Mouse (Mus musculus) heart, embryonic 12.5 days (tissue): ENCODE measurements around the gene Kctd18. TPM values are rescaled to one million over a fixed set of nuclear protein-coding genes. Genes with fewer than 3 reads are reported as not detected.
A peak's percentile ranks its signal among the peaks of the same experiment; 100 is the strongest.

ENCODE experiments used
- ATAC-seq: fragments of 200-750 bp; cut with Nextera tagmentation; 2 replicates; pipeline ENCODE4 v1.8.0; 2017; ENCODE audit warnings: moderate TSS enrichment, moderate library complexity; ENCODE audit not compliant: insufficient number of reproducible peaks, low FRiP score
- H3K27ac ChIP-seq: fragments of 300-500 bp; sonication (generic); 2 replicates; pipeline ENCODE4 v1.5.1; 2016; ENCODE audit warnings: mild to moderate bottlenecking, moderate library complexity; ENCODE audit not compliant: poor library complexity, severe bottlenecking
- H3K27me3 ChIP-seq: fragments of 300-500 bp; sonication (generic); replicated peaks from 2 replicates; pipeline ENCODE4 v1.6.1; 2016; ENCODE audit warnings: mild to moderate bottlenecking, moderate library complexity
- H3K36me3 ChIP-seq: fragments of 300-500 bp; sonication (generic); 2 replicates; pipeline ENCODE4 v1.6.1; 2016; ENCODE audit warnings: mild to moderate bottlenecking, moderate library complexity
- H3K4me1 ChIP-seq: fragments of 300-500 bp; sonication (generic); replicated peaks from 2 replicates; pipeline ENCODE4 v1.6.1; 2016; ENCODE audit warnings: mild to moderate bottlenecking
- H3K4me2 ChIP-seq: fragments of 300-500 bp; sonication (generic); 2 replicates; pipeline ENCODE4 v1.6.1; 2016; ENCODE audit warnings: mild to moderate bottlenecking, moderate library complexity
- H3K4me3 ChIP-seq: fragments of 300-500 bp; sonication (generic); 2 replicates; pipeline ENCODE4 v1.5.1; 2016; ENCODE audit warnings: mild to moderate bottlenecking
- H3K9ac ChIP-seq: fragments of 300-500 bp; sonication (generic); 2 replicates; pipeline ENCODE4 v1.6.1; 2016; ENCODE audit warnings: mild to moderate bottlenecking, moderate library complexity
- H3K9me3 ChIP-seq: fragments of 300-500 bp; sonication (generic); replicated peaks from 2 replicates; pipeline ENCODE4 v1.6.1; 2016; ENCODE audit warnings: mild to moderate bottlenecking, moderate library complexity
- whole genome bisulfite sequencing: fragments of 180-500 bp; shearing (Covaris S2); methylation state at CpG from one replicate; pipeline ENCODE4 v1.1.7; 2016; 5-methylcytosine and 5-hydroxymethylcytosine counted together
- polyA plus RNA-seq: library from polyadenylated mRNA; unstranded; fragments of >200 nt; fragmentation: Nextera tagmentation; extraction: Ambion mirVana; gene quantifications from 2 replicates; pipeline ENCODE4 v1.2.1, GENCODE M21; 2016

Gene Kctd18
- polyA plus RNA-seq, result 11.2 and 11.3 TPM in 2 replicates

DNA sequence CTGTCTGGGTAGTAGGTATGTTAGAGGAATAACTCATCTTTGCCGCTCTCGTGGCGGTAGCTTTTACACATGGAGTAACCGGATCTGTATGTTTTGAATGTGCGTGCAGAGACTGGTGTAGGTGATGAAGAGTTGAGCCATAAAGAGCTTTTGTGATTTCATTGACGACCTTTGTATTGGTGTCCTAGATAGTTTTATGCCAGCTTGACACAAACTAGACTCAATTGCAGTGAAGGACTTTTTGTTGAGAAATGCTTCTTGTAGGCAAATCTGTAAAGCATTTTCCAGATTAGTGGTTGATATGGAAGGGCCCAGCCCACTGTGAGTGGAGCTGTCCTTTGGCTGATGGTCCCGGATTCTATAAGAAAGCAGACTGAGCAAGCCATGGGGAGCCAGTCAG is at the start of gene Kctd18:
Kctd18 (minus strand) TSS at position 101 of the 400 bp plus-strand sequence.
- Histone ChIP-seq H3K4me1 (no peaks in the 10 kb centered on the region), H3K4me2 (no peak within 1 kb of the TSS), H3K36me3 (peaks cover 60% of the 10 kb centered on the region), H3K27me3 (no peaks in the 10 kb centered on the region), H3K9me3 (no peaks in the 10 kb centered on the region), H3K4me3 (no peak within 1 kb of the TSS), H3K9ac (no peak within 1 kb of the TSS), H3K27ac (no peak within 1 kb of the TSS)
- 95% methylated on average over 7 of the region's 7 CpGs for WGBS
- ATAC-seq, result no peak

DNA sequence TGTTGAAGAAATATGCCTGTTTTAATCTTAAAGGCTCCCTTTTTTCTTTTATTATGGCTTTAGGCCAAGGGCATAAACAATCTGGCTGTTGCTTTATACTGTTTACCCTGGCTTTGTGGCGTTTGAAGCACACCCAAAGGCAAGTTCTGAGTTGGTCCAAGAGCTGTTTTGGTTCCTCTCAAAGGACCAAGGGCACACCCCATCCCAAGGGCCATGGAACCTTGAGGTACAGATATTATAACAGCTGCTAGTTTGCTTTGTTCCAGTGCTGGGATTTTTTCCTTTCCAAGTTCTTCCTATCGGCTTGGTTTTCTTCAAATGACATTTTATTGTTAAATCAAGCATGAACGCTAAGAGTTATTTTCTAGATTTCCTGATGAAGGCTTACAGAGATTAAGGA is 46.9 kb upstream of the Kctd18 start:
- ATAC-seq, result no peak
- H3K9ac ChIP-seq, result no peak overlapping the region
- H3K27me3 ChIP-seq, result peaks cover 7% of the 10 kb centered on the region; the same call in 1 of the 2 replicates
- H3K36me3 ChIP-seq, result no peaks in the 10 kb centered on the region
- H3K4me2 ChIP-seq, result no peak overlapping the region
- WGBS, result 76% methylated on average over 3 of the region's 3 CpGs
- no peak overlapping the region for H3K27ac ChIP-seq
- H3K9me3 ChIP-seq, result no peaks in the 10 kb centered on the region
- H3K4me1 ChIP-seq, result no peaks in the 10 kb centered on the region
- H3K4me3 ChIP-seq, result no peak overlapping the region

DNA sequence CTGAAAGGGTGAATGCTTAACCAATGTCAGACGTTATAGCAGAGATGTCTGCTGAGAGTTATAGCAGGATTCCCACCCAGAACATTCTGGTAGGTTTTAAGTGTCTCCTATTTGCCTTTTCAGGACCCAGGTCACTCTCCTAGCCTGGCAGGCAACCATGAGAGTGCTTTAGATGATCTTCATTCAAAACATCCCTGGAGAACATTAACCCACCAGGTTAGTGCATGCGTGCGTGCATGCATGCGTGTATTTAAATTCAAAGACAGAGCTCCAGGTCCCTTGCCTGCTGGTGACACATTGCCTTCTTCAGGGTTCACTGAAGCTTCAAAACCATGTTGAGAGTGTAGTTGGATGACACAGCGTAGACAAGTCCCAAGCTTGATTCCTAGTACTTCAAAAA is 46.4 kb upstream of the Kctd18 start:
- Histone ChIP-seq H3K4me3 (no peak overlapping the region), H3K4me1 (no peaks in the 10 kb centered on the region), H3K4me2 (no peak overlapping the region), H3K9me3 (no peaks in the 10 kb centered on the region), H3K9ac (no peak overlapping the region), H3K27ac (no peak overlapping the region), H3K36me3 (no peaks in the 10 kb centered on the region), H3K27me3 (peaks cover 7% of the 10 kb centered on the region; the same call in 1 of the 2 replicates)
- 88% methylated on average over 5 of the region's 5 CpGs for WGBS
- no peak for ATAC-seq

DNA sequence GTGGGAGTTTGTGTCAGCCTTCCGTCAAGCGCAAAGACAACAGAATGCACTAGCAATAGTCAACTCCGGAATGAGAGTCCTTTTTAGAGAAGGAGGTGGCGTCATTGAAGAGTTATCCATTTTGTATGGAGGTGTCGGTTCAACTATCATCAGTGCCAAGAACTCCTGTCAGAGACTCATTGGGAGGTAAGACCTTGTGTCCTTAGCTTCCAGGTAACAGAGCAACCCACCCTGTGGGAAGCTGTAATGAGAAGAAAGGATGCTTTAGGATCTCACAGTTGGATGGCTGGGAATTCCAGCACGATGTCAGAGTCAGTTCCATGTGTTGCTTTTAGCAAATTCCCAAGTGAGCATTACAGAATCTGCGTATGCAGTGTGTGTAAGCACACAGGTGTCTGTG is 43.4 kb upstream of the Kctd18 start:
- no peaks in the 10 kb centered on the region for H3K4me1 ChIP-seq
- no peak overlapping the region for H3K9ac ChIP-seq
- no peaks in the 10 kb centered on the region for H3K36me3 ChIP-seq
- no peaks in the 10 kb centered on the region for H3K9me3 ChIP-seq
- H3K27ac ChIP-seq, result no peak overlapping the region
- H3K4me3 ChIP-seq, result no peak overlapping the region
- no peaks in the 10 kb centered on the region for H3K27me3 ChIP-seq
- no peak overlapping the region for H3K4me2 ChIP-seq
- ATAC-seq, result no peak
- 86% methylated on average over 7 of the region's 7 CpGs for WGBS

DNA sequence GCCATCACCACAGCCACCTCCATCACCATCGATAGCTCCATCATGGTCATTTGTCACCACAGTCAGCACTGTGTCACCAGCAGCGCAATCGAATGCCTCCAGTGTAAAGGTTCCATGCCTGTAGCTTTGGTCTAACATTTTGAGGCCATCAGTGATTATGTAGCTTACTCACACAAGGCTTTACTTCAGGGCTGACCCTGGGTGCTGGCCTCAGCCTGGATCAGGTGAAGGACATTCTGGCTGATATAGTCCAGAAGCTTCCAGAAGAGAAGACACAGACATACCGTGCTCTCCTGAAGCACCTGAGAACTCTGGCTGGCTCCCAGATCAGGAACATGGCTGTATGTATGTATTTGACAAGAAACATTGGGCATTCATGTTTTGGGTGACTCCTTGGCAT is 40.1 kb upstream of the Kctd18 start:
- Histone ChIP-seq H3K4me3 (no peak overlapping the region), H3K36me3 (no peaks in the 10 kb centered on the region), H3K27me3 (no peaks in the 10 kb centered on the region), H3K27ac (no peak overlapping the region), H3K4me2 (no peak overlapping the region), H3K9me3 (no peaks in the 10 kb centered on the region), H3K4me1 (no peaks in the 10 kb centered on the region), H3K9ac (no peak overlapping the region)
- WGBS, result 88% methylated on average over 4 of the region's 4 CpGs
- ATAC-seq, result no peak

DNA sequence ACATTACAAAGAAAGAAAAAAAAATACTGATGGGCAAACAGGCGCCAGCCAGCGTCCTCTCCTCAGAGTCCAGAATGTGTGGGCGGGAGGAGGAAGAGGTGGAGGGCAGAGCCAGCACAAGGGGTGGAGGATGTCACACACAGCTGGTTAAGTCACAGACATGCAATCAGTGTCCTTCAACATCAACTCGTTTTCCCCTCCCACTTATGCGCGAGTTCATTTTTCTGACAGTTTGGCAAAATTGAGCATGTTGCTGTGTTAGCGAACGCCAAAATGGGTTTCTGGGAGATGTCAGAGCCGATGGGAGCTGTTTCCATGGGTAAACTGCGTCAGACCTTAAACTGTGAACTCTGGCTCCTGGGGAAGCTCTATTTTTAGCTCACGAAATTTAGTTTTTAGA is 38.2 kb upstream of the Kctd18 start:
- H3K4me3 ChIP-seq, result no peak overlapping the region
- no peak overlapping the region for H3K27ac ChIP-seq
- H3K4me2 ChIP-seq, result peak overlapping the region; percentile 13; the same call in 1 of the 2 replicates
- WGBS, result 59% methylated on average over 11 of the region's 11 CpGs
- no peaks in the 10 kb centered on the region for H3K36me3 ChIP-seq
- no peaks in the 10 kb centered on the region for H3K27me3 ChIP-seq
- no peak overlapping the region for H3K9ac ChIP-seq
- no peaks in the 10 kb centered on the region for H3K9me3 ChIP-seq
- no peaks in the 10 kb centered on the region for H3K4me1 ChIP-seq
- ATAC-seq, result no peak

DNA sequence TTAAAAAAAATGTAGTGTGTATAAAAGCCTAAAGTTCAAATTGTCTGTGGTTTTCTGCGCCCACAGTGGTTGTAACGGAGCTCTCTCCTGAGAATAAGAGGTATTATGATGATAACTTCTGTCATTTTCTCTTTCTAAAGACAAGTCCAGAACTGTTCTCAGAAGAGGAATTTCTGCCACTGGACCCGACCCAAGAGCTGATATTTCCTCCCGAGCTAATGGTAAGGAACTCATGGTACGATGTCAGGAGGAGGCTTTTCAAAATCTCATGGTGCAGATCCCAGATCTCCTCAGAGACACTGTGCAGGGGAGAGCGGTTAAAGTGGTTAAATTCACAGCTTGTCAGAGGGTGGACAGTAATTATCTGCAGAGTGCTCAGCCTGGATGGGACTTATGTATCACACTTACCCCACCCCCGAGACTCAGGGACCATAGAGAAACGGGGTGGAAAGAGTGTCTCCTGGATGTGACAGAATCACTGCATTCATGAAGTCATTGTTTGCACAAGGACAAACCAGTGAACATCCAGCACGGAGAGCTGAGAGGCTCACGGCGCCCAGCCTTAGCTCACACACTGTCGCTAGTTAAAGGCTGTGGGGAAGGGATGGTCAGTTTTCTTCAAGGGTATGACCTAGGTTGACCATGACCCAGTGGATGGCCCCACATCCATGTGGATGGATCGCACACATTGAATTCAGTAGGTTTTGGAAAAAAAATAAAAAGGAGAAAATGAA is 37.5 kb upstream of the Kctd18 start:
- no peaks in the 10 kb centered on the region for H3K27me3 ChIP-seq
- ATAC-seq, result no peak
- H3K9ac ChIP-seq, result no peak overlapping the region
- 74% methylated on average over 13 of the region's 13 CpGs for WGBS
- no peak overlapping the region for H3K4me2 ChIP-seq
- no peaks in the 10 kb centered on the region for H3K36me3 ChIP-seq
- no peak overlapping the region for H3K4me3 ChIP-seq
- no peaks in the 10 kb centered on the region for H3K9me3 ChIP-seq
- H3K27ac ChIP-seq, result no peak overlapping the region
- no peaks in the 10 kb centered on the region for H3K4me1 ChIP-seq

DNA sequence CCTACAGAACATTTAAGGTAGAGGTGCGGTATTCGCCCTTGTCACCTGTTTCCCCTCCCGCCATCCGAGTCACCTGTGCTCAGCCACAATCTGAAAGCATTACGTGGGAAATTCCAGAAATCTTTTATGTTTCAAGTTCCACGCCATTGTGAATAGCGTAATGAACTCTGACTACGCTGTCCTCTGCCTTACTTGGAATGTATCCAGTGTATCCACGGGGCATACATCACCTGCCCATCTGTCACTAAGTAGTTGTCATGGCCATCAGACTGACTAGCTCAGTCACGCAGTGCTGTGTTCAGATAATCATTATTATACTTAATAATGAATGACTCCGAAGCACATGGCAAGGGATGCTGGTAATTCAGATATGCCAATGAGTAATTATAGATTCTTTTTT is 36.8 kb upstream of the Kctd18 start:
- Histone ChIP-seq H3K9ac (no peak overlapping the region), H3K36me3 (no peaks in the 10 kb centered on the region), H3K4me2 (no peak overlapping the region), H3K27me3 (no peaks in the 10 kb centered on the region), H3K4me3 (no peak overlapping the region), H3K9me3 (no peaks in the 10 kb centered on the region), H3K27ac (no peak overlapping the region), H3K4me1 (no peaks in the 10 kb centered on the region)
- 85% methylated on average over 11 of the region's 11 CpGs for WGBS
- ATAC-seq, result no peak

DNA sequence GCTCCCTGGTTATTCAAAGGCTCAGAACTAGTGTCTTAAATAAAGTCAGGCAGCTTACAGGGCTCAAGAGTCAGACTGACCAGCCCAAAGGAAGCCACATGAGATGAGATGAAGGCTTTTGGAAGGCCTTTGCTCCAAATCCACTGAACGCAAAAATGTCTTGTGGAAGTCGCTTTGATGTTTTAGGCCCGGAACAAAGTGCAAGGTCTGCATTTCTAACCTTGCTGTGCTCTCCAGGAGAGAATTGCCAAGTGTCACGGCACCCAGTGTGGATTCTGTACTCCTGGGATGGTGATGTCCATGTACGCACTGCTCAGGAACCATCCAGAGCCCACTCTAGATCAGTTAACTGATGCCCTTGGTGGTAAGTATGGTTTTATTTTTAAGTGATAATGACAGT is 30.4 kb upstream of the Kctd18 start:
- no peak overlapping the region for H3K4me3 ChIP-seq
- H3K27ac ChIP-seq, result no peak overlapping the region
- H3K36me3 ChIP-seq, result no peaks in the 10 kb centered on the region
- WGBS, result 85% methylated on average over 5 of the region's 5 CpGs
- no peaks in the 10 kb centered on the region for H3K27me3 ChIP-seq
- no peaks in the 10 kb centered on the region for H3K4me1 ChIP-seq
- H3K9me3 ChIP-seq, result no peaks in the 10 kb centered on the region
- no peak overlapping the region for H3K4me2 ChIP-seq
- no peak for ATAC-seq
- H3K9ac ChIP-seq, result no peak overlapping the region

DNA sequence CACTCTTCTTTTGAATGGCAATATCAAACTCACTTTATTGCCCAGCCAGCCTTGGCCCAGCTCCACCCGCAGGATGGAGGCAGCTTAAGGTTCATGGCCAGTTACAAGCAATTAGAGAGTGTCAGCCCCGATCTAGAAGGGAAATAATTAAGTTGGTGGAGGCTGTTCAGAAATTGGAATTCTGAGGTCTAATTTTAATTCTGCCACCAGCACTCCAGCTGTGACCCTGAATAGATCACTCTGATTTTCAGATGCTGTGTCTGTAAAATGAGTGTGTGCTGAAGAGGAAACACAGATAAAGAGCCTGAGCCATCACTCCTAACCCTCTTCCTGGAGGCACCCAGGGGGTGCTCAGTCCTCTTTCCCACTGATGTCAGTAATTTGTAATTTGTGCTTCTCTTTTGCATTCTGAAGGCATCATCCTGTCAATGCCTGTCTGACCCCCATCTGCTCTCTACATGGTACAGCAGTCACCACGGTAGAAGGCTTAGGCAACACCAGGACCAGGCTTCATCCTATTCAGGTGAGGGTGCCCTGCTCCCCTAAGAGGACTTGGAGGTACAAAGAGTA is 28.1 kb upstream of the Kctd18 start:
- 69% methylated on average over 3 of the region's 3 CpGs for WGBS
- H3K4me1 ChIP-seq, result no peaks in the 10 kb centered on the region
- ATAC-seq, result no peak
- no peak overlapping the region for H3K4me3 ChIP-seq
- no peaks in the 10 kb centered on the region for H3K36me3 ChIP-seq
- H3K9ac ChIP-seq, result no peak overlapping the region
- H3K27ac ChIP-seq, result no peak overlapping the region
- H3K27me3 ChIP-seq, result no peaks in the 10 kb centered on the region
- H3K4me2 ChIP-seq, result no peak overlapping the region
- H3K9me3 ChIP-seq, result no peaks in the 10 kb centered on the region

DNA sequence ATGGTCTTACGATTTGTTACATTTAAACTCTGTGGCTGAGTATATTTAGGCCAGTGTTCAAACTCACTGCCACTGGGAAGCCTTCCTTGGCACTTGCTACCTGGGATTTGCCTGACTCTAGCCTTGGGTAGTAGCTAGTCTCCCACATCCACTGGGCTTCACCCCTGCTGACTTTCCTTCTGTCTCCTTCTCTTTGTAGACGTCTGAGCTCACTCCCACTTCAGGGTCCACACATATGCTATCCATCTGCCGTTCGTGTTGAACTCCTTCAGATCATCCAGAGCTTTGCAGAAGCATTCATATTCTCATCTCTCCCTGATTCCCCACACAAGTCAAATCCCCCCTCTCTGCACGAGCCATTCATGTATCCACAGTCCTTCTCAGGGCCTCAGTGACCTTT is 26.8 kb upstream of the Kctd18 start:
- ATAC-seq, result no peak
- WGBS, result 67% methylated on average over 5 of the region's 5 CpGs
- H3K4me2 ChIP-seq, result no peak overlapping the region

DNA sequence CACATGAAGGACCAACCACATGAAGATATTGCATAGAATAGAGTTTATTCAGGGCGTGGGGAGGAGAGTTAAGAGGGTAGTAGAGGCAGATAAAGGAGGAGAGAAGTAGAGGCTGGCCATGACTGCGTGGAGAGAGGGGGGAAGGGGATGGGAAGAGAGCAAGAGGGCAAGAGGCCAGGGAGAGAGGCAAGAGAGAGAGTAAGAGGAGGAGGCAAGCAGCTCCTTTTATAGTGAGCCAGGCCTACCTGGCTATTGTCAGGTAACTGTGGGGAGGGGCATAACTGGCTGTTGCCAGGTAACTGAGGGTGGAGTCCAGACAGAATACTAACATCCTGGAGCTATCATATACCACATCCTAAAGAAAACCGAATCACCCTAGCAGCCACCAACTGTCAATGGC is 26.3 kb upstream of the Kctd18 start:
- Histone ChIP-seq H3K36me3 (no peaks in the 10 kb centered on the region), H3K9me3 (no peaks in the 10 kb centered on the region), H3K4me3 (no peak overlapping the region), H3K4me2 (no peak overlapping the region), H3K27ac (no peak overlapping the region), H3K9ac (no peak overlapping the region), H3K27me3 (no peaks in the 10 kb centered on the region), H3K4me1 (no peaks in the 10 kb centered on the region)
- 63% methylated on average over 3 of the region's 3 CpGs for WGBS
- ATAC-seq, result no peak

More for the DNA sequence above, 26.8 kb upstream of the Kctd18 start:
- no peak overlapping the region for H3K27ac ChIP-seq
- no peaks in the 10 kb centered on the region for H3K27me3 ChIP-seq
- no peak overlapping the region for H3K9ac ChIP-seq
- H3K9me3 ChIP-seq, result no peaks in the 10 kb centered on the region
- no peak overlapping the region for H3K4me3 ChIP-seq
- H3K36me3 ChIP-seq, result no peaks in the 10 kb centered on the region
- H3K4me1 ChIP-seq, result no peaks in the 10 kb centered on the region
